Mouse (Mus musculus) kidney, postnatal 0 days (tissue): ENCODE data around the gene Il11. TPM values are rescaled to one million over a fixed set of nuclear protein-coding genes. Genes with fewer than 3 reads are reported as not detected.

Experiments used
- ATAC-seq: fragments of 200-750 bp; cut with Nextera tagmentation; replicated peaks from 2 replicates; pipeline ENCODE4 v1.8.0; 2017; ENCODE audit warnings: low read depth, moderate number of reproducible peaks, moderate TSS enrichment, moderate library complexity; ENCODE audit not compliant: low FRiP score
- DNase-seq: peaks from one replicate; pipeline ENCODE4 v3.0.0-alpha.2; 2016; ENCODE audit warnings: low spot score
- H3K27ac ChIP-seq: fragments of 300-500 bp; sonication (generic); 2 replicates; pipeline ENCODE4 v1.5.1; 2014; ENCODE audit warnings: mild to moderate bottlenecking
- H3K27me3 ChIP-seq: fragments of 300-500 bp; sonication (generic); 2 replicates; pipeline ENCODE4 v1.6.1; 2014; ENCODE audit warnings: low read length, mixed read lengths; ENCODE audit not compliant: insufficient read depth
- H3K36me3 ChIP-seq: fragments of 300-500 bp; sonication (generic); 2 replicates; pipeline ENCODE4 v1.6.1; 2014; ENCODE audit warnings: low read length, mixed read lengths; ENCODE audit not compliant: insufficient read depth
- H3K4me1 ChIP-seq: fragments of 300-500 bp; sonication (generic); replicated peaks from 2 replicates; pipeline ENCODE4 v1.6.1; 2014; ENCODE audit warnings: antibody characterized with exemption, low read length, mixed read lengths; ENCODE audit not compliant: insufficient read depth
- H3K4me2 ChIP-seq: fragments of 300-500 bp; sonication (generic); 2 replicates; pipeline ENCODE4 v1.6.1; 2014; ENCODE audit warnings: mild to moderate bottlenecking, low read length, moderate library complexity, mixed read lengths
- H3K4me3 ChIP-seq: fragments of 300-500 bp; sonication (generic); replicated peaks from 2 replicates; pipeline ENCODE4 v1.5.1; 2014; ENCODE audit warnings: low read depth, low read length
- H3K9ac ChIP-seq: fragments of 300-500 bp; sonication (generic); 2 replicates; pipeline ENCODE4 v1.6.1; 2014; ENCODE audit warnings: low read depth, low read length
- H3K9me3 ChIP-seq: fragments of 300-500 bp; sonication (generic); replicated peaks from 2 replicates; pipeline ENCODE4 v1.6.1; 2016; ENCODE audit warnings: low read length, inconsistent platforms, mixed read lengths
- CTCF ChIP-seq: IDR thresholded peaks from 2 replicates; pipeline ENCODE4 v1.5.1; 2016; ENCODE audit warnings: antibody characterized with exemption, low read depth, mild to moderate bottlenecking, moderate library complexity
- WGBS: fragments of 180-500 bp; shearing (Covaris S2); extraction: QIAGEN DNeasy Blood & Tissue Kit; methylation state at CpG from one replicate; pipeline ENCODE4 v1.1.7; 2014; 5-methylcytosine and 5-hydroxymethylcytosine counted together
- polyA plus RNA-seq: library from polyadenylated mRNA; unstranded; fragments of >200 nt; fragmentation: Nextera tagmentation; extraction: Ambion mirVana; gene quantifications from 2 replicates; pipeline ENCODE4 v1.2.1, GENCODE M21; 2015

Gene Il11
- polyA plus RNA-seq, 1 experiment from 2014 or later: 0.14 TPM

DNA sequence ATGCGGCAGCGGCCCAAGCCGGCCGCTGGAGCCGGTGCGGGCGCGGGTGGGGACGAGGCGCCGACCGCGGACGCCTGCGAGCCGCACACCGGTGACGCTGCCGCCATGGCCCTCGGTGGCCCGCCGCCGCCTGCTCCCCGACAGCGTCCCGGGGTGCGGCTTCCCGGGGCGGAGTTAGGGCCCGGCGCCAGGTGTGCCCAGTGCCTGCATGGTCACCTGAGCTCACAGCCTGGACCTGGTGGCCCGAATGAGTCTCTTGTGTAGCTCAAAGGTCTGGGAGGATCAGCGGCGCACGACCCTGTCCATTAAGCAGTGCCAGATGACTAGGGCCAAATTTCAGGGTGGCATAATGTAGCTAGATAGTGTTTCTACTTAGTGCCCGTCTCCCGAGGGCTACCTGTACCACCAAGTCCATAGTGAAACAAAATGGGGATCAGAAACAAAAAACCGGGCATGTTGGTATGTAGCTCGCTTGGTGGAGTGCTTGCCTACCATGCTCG is 6.8 kb upstream of the Il11 start, which contains the start of gene Tmem238:
Gene Tmem238 (minus strand): TSS at position 221 of the 500 bp plus-strand sequence.
- Histone ChIP-seq H3K4me1 (peaks cover 8% of the 10 kb centered on the region; the same call in 1 of the 2 replicates), H3K27me3 (no peaks in the 10 kb centered on the region), H3K9ac (peak within 1 kb of the TSS; percentile 81), H3K4me2 (peak within 1 kb of the TSS; percentile 94), H3K36me3 (peaks cover 9% of the 10 kb centered on the region), H3K9me3 (no peaks in the 10 kb centered on the region), H3K4me3 (peak within 1 kb of the TSS; percentile 57), H3K27ac (peak within 1 kb of the TSS; percentile 87)
- peak; percentile 37 for DNase-seq
- no peak for TF ChIP-seq CTCF
- ATAC-seq: peak; percentile 43
- WGBS: 6% methylated on average over 40 of the region's 40 CpGs

DNA sequence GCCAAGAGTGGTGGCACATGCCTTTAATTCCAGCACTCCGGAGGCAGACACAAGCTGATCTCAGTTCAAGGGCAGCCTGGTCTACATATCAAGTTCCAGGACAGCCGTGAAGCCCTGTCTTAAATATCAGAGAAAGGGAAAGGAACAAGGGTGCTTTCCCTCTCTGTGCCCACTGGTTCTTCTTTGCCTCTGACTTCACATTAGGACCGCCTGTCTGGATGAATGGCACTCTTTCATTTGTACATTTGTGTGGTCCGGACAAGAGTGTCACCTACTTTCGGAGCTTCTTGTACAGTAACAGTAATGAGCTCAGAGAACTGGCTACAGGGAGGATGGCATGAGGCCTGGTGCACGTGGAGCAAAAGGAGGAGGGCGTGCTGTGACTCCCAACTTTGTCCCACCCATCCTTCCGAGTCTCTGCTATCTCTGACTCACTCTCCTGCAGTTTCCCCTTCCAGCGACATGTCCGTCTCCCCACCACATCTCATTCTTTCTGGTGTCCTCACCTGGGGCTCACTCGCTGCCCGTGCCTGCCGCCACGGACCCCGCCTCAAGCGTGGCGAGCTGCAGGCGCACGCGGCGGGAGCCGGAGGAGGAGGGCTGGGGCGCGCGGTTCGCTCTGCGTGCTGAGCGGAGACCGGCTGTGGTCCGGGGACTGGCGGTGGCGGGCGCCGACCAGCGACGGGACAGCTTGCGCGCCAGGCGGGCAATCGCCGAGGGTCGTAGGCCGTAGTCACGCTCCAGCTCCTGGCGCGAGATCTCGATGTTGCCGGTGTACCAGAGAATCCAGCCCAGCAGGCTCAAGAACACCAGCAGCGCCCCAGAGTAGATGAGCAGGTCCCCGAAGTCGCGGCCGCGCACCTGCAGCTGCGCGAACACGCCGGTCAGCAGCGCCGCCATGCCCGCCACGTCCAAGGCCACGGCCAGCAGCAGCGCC is 6.1 kb upstream of the Il11 start:
- H3K4me3 ChIP-seq: peak overlapping the region; percentile 57
- 2% methylated on average over 64 of the region's 64 CpGs for WGBS
- H3K9me3 ChIP-seq: no peaks in the 10 kb centered on the region
- ATAC-seq (peak; percentile 60), DNase-seq (peak; percentile 74)
- no peaks in the 10 kb centered on the region for H3K27me3 ChIP-seq
- peak overlapping the region; percentile 87 for H3K27ac ChIP-seq
- H3K4me2 ChIP-seq: peak overlapping the region; percentile 94
- peaks cover 2% of the 10 kb centered on the region; the same call in 1 of the 2 replicates for H3K4me1 ChIP-seq
- peaks cover 2% of the 10 kb centered on the region; the same call in 1 of the 2 replicates for H3K36me3 ChIP-seq
- peak overlapping the region; percentile 81 for H3K9ac ChIP-seq
- peak; percentile 44; the same call in 1 of the 2 replicates for TF ChIP-seq CTCF

DNA sequence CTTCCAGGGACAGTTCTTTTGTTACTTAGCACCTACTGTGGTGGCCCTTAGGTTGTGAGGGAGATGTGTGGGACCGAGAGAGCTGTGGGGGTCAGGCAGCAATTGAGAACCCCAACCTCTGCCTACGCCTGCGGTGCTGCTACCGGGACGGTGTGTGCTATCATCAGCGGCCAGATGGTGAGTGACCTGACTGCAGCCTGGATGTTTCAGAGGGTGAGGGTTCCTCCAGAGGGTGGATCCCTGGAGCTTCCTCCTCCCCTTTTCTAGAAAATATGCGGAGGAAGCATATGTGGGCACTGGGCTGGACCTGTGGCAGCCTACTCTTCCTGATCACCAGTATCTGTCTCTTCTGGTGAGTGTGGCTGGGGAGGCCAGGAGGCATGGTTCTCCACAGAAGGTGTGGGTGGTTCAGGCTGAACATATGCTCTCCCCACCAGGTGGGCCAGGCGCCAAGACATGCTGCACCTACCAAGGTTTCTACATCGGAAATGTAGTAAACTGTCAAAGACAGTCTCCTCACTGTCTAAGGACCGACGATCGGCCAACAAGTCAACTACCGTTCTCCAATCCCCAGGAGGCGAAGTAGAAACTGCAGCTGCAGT is 1.1 kb upstream of the Il11 start:
- ATAC-seq (no peak), DNase-seq (no peak)
- WGBS: 79% methylated on average over 14 of the region's 14 CpGs
- TF ChIP-seq CTCF: no peak
- Histone ChIP-seq H3K4me3 (no peak overlapping the region), H3K27me3 (no peaks in the 10 kb centered on the region), H3K9me3 (no peaks in the 10 kb centered on the region), H3K36me3 (no peaks in the 10 kb centered on the region), H3K4me2 (no peak overlapping the region), H3K4me1 (no peaks in the 10 kb centered on the region; the same call in 1 of the 2 replicates), H3K9ac (no peak overlapping the region), H3K27ac (no peak overlapping the region)

DNA sequence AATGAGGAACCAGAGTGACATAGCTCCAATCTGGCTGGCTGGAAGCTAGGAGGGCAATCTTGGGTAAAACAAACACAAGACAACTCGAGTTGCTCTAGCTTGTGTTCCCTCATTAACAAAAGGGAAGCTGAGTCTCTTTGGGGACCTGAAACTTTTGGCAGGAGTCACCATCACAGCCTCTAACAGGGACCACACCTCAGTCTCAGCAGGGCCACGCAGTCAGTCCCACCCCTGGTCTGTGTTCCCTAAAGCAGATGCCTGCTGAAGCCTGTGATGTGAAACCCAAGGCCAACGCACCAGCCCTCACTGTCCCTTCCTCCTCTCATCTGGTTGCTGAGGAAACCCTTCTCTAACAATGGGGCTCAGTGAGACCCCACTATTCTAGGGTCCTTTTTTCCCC is 529 bp downstream of the Il11 start:
- Histone ChIP-seq H3K4me1 (no peaks in the 10 kb centered on the region; the same call in 1 of the 2 replicates), H3K27ac (no peak overlapping the region), H3K4me3 (no peak overlapping the region), H3K9me3 (no peaks in the 10 kb centered on the region), H3K9ac (no peak overlapping the region), H3K36me3 (no peaks in the 10 kb centered on the region), H3K4me2 (no peak overlapping the region), H3K27me3 (peaks cover 9% of the 10 kb centered on the region; the same call in 1 of the 2 replicates)
- no peak for TF ChIP-seq CTCF
- DNase-seq (no peak), ATAC-seq (no peak)
- WGBS: 54% methylated on average over 3 of the region's 3 CpGs

DNA sequence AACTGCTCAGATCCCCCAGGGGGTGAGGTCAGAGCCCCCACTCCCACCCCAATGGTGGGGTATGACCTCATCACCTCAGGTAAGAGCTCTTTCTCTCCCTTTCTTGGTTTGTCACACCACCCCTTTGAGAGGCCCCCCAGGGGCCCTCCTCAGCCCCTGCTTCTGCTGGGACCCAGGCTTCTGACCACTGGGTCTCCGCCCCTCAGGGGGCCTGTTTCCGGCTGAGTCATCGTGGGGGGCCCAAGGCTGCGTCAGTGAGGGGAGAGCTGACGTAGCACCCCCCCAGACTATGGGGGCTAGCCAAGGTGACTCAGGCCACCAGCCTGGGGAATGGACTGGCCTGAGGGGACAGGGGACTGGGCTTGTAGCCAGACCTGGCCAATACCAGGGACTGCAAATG is 2.7 kb downstream of the Il11 start:
- Histone ChIP-seq H3K4me1 (no peaks in the 10 kb centered on the region; the same call in 1 of the 2 replicates), H3K27me3 (peaks cover 20% of the 10 kb centered on the region), H3K36me3 (no peaks in the 10 kb centered on the region), H3K4me3 (no peak overlapping the region), H3K9ac (no peak overlapping the region), H3K4me2 (no peak overlapping the region), H3K27ac (no peak overlapping the region), H3K9me3 (no peaks in the 10 kb centered on the region)
- DNase-seq: no peak
- WGBS: 30% methylated on average over 5 of the region's 5 CpGs
- no peak for TF ChIP-seq CTCF
- ATAC-seq: no peak
